ENCODE assay signal across 26 mouse cellular contexts in the genomic region with DNA sequence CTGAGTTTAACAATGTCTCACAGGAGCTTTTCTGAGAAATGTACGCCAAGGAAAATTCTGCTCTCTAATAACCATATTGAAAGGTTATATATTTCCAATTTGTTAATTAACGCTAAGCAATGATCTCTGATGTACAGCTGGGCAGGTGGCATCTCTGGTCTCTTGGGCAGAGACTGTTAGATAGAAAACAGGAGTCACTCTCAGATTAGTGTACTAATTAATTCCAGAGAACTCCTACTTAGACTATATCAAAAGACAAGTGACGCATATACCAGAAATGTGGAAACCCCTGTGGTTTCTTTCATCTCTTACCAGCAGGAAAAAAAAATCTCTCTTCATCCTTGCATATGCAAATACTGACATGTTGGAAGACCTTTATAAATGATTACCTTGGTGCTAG.
"Had no signal": no experiment of that assay in that cellular context is flagged by ENCODE, and none has a peak within 500 bp of the region (broad histone marks: within the 10 kb centered on the region; RNA-seq: fewer than 3 reads in every experiment).

No protein-coding gene starts in this region.

- H3K9me3 ChIP-seq: heart, embryonic 10.5 days; heart, embryonic 12.5 days; hindbrain, embryonic 10.5 days; hindbrain, embryonic 12.5 days; intestine, embryonic 15.5 days; limb, embryonic 10.5 days; limb, embryonic 12.5 days had no signal

- H3K4me2 ChIP-seq: heart, embryonic 12.5 days; hindbrain, embryonic 12.5 days; hindbrain, embryonic 14.5 days; intestine, embryonic 15.5 days; limb, embryonic 12.5 days; liver, embryonic 11.5 days had no signal

- H3K9ac ChIP-seq: heart, embryonic 12.5 days; hindbrain, embryonic 12.5 days; hindbrain, embryonic 14.5 days; intestine, embryonic 15.5 days; limb, embryonic 12.5 days had no signal

- ATAC-seq: hindbrain, embryonic 16.5 days; inflammation-experienced regulatory T-cells, adult 6 months; intestine, embryonic 15.5 days; intestine, postnatal 0 days had no signal

- DNase-seq: gastrocnemius, adult 2 months; gastrocnemius, postnatal 10 days; gastrocnemius, postnatal 25 days; heart, adult 18-20 months; heart, postnatal 10 days; heart, postnatal 4 days; kidney, adult 18-20 months; kidney, adult 8-10 months; kidney, postnatal 10 days; kidney, postnatal 25 days; kidney, postnatal 4 days; liver had no signal

- H3K4me1 ChIP-seq: heart, embryonic 10.5 days; heart, embryonic 12.5 days; hindbrain, embryonic 10.5 days; hindbrain, embryonic 12.5 days; intestine, embryonic 15.5 days; limb, embryonic 12.5 days had no signal

- H3K4me3 ChIP-seq: gastrocnemius, adult 2 months; heart, embryonic 10.5 days; heart, embryonic 12.5 days; hindbrain, embryonic 10.5 days; hindbrain, embryonic 12.5 days; intestine, embryonic 15.5 days; layer of hippocampus, adult 2 months; left cerebral cortex, adult 2 months; limb, embryonic 10.5 days; limb, embryonic 12.5 days had no signal

- H3K36me3 ChIP-seq: heart, embryonic 10.5 days; heart, embryonic 12.5 days; hindbrain, embryonic 10.5 days; hindbrain, embryonic 12.5 days; intestine, embryonic 15.5 days; limb, embryonic 10.5 days; limb, embryonic 12.5 days had no signal

- H3K27ac ChIP-seq: gastrocnemius, adult 2 months; heart, embryonic 10.5 days; hindbrain, embryonic 10.5 days; hindbrain, embryonic 12.5 days; hindbrain, embryonic 14.5 days; intestine, embryonic 15.5 days; layer of hippocampus, adult 2 months; left cerebral cortex, adult 2 months; limb, embryonic 10.5 days; limb, embryonic 12.5 days had no signal

- H3K27me3 ChIP-seq: heart, embryonic 12.5 days; hindbrain, embryonic 12.5 days; intestine, embryonic 15.5 days; limb, embryonic 12.5 days had no signal
